Mouse (Mus musculus) hematopoietic stem cell, adult 5-6 weeks (primary cell): ENCODE measurements around the gene Dnajc6. TPM values are rescaled to one million over a fixed set of nuclear protein-coding genes. Genes with fewer than 3 reads are reported as not detected.

Experiments
- ATAC-seq, 2 experiments: fragments of 125-278 bp in 1 of 2; replicated peaks in 1 of 2; 2 replicates each; pipeline ENCODE4 v1.8.0; 2016 to 2017; ENCODE audit warnings: inconsistent platforms in 2 of 2, mild to moderate bottlenecking in 2 of 2, moderate number of reproducible peaks in 2 of 2, low read depth in 1 of 2, moderate TSS enrichment in 1 of 2; ENCODE audit not compliant: low FRiP score in 2 of 2, poor library complexity in 2 of 2, severe bottlenecking in 2 of 2, insufficient read depth in 1 of 2, low TSS enrichment in 1 of 2
- total RNA-seq: library from RNA; stranded (forward); fragments of 172-1452, 232-1000 nt; gene quantifications from 2 replicates; pipeline ENCODE4 v1.2.3, GENCODE M21; 2017

The Dnajc6 gene
- 42.5 and 48.3 TPM in 2 replicates for total RNA-seq

DNA sequence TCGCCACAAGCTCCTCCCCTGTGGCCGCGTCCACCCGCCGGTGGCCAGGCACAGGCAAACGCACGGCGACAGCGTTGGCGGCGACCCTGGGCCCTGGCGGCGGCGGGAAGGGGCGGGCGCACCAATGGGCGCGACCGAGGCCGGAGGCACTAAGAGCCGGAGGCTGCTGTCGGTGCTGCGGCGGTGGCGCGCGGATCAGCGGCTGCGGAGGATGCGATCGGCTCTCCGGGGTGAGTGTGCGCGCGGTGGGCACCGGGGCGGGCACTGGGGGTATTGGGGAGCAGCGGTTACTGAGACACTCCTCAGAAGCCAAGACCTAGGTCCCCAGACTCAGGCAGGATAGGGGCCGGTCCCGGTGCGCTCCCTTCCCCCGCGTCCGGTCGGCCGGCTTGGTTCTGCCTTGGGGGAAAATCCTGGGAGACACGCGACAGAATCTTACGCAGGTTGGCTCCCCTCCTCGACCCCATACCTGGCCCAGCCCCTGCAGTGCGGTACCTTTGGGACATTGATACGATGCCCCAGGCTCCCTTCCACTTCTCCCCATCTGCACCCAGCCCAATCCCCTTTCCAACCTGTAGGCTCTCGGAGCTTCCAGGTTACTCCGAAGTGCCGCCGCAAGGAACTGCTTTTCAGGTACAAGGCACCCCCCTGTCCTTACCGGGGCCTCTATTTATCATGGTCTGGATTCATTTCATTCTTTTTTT is at the start of gene Dnajc6:
TSS of gene Dnajc6 (plus strand) at position 115 of the 704 bp plus-strand sequence.
- ATAC-seq = peak; percentile 63 to 75

DNA sequence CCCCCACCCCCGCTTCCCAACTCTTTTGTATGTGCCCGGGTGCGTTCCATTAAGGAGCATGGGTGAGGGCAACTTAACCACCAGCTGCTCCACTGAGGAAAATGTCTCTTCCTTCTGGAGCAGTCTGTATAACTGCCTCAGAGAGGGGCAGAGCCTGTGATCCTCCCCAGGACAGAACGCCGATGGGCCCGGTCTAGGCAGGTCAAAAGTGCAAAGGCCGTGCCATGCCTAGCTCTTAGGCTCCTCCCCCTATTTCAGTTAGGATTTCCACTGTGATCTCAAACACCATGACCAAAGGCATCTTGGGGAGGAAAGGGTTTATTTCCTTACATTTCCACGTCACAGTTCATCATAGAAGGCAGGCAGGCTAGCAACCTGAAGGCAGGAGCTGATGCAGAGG is 47.7 kb upstream of the Dnajc6 start:
- ATAC-seq = no peak

DNA sequence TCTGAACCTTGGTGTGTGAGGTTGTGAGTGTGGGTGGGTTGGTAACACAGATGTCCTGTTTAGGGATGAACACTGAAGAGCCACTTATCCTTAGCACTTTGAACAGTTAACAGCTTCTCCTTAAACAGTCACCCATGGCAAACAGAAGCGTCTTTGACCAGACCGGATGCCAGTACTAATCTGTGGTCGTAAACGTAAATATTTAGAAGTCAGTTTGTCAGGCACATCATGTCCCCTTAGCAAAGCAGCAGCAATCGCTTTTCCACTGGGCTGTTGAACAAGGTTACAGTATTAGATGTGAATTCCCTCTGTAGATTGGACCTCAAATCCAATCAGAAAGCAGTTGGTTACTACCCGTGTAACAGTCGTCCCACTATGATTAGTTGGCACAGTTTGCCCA is 47.1 kb upstream of the Dnajc6 start:
- no peak for ATAC-seq

DNA sequence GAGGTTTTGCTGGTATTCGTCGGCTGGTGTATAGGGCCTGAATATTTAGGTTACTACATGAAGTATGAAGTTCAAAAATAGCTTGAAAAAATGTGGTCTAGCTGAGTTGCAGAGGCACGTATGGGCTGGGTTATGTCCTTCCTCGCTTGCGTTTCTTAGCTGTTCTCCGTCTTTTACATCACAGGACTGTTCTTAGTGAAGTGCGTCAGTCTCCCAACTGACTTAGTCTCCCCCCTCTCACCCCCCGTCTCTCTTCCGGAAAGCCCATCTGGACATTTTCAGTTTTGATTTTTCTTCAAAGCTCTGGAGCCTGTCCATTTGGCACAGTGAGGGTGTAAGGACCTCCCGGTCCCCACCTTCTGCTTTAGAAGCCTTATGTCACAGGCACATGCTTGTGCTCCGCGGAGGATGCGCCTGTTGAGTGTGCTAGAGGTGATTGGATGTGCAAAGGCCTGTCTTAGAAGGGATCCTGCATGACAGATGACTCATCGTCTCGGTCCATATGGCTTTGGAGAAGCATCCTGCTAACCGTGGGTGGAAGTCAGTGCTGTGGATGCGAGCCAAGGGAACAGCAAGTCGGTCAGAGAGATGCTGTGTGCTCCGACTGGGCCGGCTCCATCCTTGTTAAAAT is 46.2 kb upstream of the Dnajc6 start:
- no peak for ATAC-seq

DNA sequence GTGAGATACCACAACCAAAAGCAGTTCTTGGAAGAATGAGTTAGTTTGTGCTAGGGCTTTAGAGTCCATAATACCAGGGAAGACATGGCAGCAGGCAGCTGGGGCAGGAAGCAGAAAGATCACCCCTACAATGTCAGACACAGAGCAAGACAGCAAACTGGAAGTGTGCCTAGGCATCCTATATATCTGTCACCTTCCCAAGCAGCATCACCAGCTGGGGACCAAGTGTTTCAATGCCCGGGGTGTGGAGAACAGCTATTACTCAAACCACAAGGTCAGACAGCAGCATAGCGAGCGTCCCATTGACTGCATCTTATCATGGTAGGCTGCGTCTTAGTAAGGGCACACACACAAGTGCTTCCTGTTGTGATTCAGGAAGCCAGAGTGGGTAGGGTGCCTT is 45.4 kb upstream of the Dnajc6 start:
- no peak for ATAC-seq

DNA sequence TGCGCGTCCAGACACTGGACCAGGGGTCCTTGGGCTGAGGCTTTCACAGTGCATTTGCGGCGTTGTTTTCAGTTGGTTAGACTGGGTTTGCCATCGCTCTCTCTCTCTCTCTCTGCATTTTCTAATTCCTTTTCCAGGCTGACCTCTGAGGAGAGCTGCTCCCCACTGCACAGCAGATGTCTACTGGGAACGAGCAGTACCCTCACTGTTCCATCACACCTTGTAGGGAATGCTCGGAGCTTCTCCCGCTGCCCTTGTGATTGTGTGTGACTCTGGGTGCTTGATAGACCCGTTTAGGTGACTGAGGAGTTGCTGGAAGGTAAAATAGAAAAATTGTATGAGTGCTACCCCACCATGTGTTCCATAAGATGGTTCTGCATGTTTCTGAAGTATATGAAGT is 43.6 kb upstream of the Dnajc6 start:
- ATAC-seq = no peak

DNA sequence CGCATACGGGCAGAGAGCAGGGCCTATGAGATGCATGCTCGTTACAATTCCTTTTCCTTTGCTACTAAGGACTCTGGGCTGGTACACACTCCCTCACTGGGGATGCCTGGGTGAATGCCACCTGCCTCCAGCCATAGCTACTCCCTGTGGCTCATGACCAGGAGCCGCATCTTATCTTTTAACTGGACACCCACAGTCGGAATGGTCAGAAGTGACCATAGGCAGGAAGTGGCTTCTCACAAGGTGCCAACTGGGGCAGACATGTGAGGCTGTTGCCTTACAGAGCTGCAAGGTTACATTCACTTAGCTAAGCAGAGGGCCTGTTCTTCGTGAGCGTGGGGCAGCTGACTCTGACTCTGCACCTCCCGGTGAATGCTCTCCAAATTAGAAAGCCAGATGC is 39.3 kb upstream of the Dnajc6 start:
- ATAC-seq = no peak

DNA sequence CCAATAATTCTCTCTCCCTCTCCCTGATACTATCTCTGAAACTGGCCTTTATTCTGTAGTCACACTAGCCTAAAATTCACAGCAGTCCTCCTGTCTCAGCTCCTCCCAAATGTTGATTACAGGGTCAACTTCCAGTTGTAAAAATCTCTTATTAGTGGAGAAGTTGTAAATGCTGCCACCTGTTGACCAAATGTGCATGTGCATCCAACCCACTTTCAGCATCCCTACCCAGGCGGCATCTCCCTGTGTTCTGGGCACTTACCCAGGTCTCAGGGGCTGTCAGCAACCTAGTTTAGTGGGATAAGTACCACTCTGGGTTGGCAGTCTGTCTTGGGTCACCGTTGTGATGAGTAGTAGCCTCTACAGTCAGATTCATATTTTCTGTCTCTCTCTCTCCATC is 38.1 kb upstream of the Dnajc6 start:
- ATAC-seq = peak; percentile 61 to 70

DNA sequence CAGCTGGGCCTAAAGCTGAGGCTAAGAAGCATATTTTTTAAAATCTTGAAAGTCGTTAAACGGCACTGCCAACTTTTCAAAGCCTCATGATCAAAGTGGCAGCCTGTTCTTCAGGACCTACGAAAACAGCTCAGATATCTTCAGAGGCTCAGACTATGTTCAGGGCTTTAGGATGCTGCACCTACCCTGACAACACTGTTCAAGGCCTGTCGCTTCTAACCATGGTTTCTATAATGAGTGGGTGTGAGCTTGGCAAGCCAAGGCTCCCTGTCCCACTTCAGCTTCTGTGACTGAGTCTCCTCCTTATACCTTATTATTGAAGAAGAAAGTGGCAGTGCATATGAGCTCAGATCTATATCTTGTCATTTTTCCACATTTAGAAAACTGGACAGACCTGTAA is 37.1 kb upstream of the Dnajc6 start:
- ATAC-seq = no peak

DNA sequence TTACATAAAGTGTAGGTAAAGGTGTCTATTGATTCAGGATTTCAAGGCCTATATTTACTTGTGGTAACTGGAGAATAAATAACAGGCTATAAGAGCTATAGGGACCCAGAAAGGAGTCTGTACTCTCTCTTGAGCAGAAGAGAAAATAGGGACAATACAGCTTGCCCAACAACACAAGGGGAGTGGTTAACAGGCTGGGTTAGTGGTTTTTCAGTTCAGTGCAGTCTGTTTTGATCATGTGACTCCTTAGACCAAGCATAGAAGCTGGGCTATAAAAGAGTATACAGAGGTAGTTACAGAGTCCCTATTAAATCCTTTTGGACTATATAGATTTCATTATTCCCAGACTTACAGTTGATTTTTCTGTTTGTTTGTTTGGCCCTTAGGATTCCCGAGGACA is 36.3 kb upstream of the Dnajc6 start:
- peak in 1 of 2 experiments; percentile 48; a peak in 2 of 4 replicates for ATAC-seq

DNA sequence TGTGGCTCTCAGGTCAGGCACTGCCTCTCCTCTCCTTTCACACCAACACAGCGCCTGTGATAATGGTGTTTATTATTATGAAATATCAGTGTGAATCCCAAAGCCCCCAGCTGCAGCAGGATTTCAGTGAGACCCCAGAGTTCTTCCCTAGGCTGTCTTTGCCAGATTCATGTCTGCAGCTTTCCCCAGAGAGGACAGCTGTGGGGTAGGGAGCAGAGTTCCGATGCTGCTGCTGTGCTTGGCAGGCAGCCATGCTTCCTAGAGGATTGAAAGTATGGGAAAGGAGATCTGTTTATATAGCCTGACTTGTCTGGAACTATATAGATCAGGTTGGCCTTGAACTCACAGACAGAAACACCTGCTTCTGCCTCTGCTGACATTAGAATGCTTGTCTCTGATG is 34.4 kb upstream of the Dnajc6 start:
- ATAC-seq = no peak

DNA sequence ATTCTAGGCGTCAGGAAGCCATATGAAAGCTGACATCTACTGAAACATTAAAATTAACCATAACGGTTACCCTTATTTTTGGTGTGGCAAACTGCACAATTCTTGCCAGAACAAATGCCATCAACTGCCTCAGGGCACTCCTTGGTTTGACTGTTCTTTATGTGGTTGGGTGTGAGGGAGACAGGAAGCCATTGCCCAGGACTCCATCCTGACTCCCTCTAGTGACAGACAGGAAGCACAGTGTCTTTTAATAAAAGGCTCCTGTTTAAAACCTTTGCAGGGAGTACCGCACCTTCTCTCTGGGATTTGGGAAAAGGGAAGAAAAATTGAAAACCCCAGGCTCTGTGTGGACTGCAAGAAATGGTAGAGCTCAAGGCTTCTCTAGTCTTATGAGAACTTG is 30.2 kb upstream of the Dnajc6 start:
- 0 out of 4 replicates have a peak, but pooled peaks have one; percentile 31 to 32 for ATAC-seq

DNA sequence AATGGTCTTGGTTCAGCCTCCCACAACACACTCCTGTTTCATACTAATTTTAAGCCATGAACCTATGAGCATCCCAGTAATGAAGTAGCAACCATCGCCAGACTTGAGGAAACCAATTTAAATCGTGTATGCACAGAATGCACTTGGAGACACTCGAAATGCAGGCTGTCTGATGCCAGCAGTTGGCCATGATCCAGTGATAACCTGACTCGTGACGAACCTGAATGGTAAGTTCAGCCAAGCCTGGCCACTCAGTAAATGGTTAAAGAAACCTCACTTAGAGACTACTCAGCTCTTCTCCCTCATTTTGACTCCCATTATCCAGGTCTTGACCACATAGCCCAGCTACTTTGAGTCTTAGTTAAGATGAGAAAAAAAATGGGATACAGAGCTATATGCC is 27.2 kb upstream of the Dnajc6 start:
- ATAC-seq = no peak

DNA sequence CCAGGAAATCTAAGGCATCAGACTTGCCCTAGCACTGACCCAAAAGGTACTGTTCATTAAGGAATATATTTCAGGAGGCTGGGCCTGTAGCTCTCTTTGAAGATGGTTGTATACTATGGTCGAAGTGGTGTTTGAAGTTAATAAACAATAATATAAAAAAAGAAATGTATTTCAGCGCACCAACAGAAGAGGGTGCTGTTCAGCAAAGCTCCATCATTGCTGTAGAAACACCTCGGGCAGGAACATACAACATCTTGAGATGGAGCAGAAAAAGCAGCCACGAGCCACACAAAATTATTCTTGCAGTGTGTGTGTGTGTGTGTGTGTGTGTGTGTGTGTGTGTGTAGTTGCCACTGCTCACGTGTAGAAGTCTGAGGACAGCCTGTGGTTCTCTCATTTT is 25.9 kb upstream of the Dnajc6 start:
- peak; percentile 42 to 65; a peak in 3 of 4 replicates for ATAC-seq

DNA sequence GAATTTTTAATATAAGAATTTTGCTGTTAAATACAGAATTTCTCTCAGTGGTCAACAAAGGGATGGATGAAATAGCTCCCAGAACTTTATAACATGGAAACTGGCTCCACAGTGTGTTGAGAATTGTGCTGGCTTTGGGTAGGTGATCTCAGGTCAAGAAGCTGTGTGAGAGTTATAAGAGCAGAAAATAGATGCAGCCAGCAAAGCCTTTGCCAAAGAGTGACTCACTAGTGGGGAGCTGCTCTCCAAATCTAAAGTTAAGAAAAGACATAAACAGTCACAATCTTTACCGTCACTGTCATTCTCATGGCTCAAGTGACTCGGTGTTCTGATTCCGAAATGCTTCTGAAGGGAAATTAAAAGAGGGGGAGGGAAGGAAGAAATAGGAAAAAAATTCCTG is 23.7 kb upstream of the Dnajc6 start:
- no peak for ATAC-seq

DNA sequence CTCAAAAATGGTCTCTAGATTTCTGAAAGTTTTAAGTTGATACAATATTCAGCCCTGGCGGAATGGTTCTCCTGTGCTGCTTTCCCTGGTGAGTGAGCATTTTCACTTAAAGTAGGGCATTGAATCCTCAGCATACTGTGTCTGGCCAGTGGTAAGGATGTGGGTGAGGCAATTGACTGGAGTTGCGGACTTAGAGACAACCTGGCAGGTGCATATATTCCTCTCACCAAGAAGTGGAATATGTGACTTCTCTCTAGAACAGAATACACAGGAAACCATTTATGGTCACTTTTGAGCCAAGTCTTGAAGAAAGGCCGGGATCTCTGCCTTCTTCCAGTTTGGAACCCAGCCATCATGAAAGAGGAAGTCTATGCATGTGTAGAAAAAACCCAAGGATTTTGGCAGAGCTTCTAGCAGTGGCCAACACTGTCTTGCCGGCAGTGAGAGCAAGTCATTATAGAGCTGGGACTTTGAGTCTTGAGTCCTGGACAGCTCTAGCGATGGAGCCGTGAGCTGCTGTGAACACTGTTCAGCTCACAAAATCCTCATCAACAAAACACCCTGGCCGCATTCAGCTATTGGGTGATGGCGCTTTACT is 6.0 kb upstream of the Dnajc6 start:
- peak; percentile 87 for ATAC-seq

DNA sequence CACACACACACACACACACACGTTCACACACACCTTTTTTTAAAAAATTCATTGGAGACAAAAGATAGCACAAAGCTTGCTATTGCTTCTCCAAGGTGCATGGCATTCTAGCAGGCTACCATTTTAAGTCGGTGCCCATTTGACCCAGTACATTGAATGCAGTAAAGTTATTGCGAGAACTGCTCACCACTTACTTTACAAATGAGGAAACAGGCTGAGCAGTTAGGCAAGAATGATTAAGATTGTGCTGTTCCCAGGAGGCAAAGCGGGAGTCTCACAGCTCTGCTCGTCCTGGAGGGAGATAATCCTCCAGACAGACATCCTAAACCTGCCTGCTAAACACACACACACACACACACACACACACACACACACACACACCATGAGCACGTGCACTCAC is 4.7 kb upstream of the Dnajc6 start:
- no peak for ATAC-seq

DNA sequence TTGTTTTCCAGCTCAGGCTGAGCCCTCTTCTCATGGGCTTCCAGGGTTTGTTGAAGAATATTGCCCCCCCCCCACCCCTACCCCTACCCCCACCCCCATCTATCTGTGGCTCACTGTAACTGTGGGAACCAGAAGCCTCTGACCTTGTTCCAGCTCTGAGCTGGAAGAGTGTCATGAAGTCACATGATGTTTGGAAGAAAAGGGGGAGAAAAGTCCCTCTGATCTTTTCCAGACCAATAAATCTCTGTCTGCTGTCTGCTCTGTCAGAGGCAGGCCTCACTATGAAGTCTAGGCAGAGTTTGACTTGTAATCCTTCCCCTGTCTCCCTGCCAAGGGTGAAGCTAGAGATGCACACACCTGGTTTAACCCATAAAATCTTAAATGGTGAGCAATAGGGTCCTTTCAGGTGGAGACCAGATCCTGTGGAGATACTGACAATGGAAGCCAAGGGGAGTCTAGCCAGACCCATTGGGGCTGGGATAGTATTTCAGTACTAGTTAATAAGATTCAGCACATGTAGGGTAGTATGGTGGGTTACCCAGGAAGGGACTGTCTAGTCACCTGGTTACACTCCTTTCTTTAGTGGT is 2.7 kb upstream of the Dnajc6 start:
- ATAC-seq = no peak
